Mouse (Mus musculus) bone marrow, adult 2 months (tissue): ENCODE data around the gene Fgfr2.

Experiments used
- CTCF ChIP-seq: fragments of 200-500 bp; IDR thresholded peaks from 2 replicates; pipeline ENCODE4 v1.5.1; 2011; ENCODE audit warnings: low read length, control low read depth; ENCODE audit not compliant: control insufficient read depth, insufficient read depth
- POLR2A ChIP-seq: fragments of 200-500 bp; IDR thresholded peaks from 2 replicates; pipeline ENCODE4 v1.6.1; 2011; ENCODE audit warnings: low read depth, mild to moderate bottlenecking, control low read depth, low read length, borderline replicate concordance; ENCODE audit not compliant: control insufficient read depth

- TF ChIP-seq CTCF (no peak), POLR2A (no peak)
Measured at GRCm38 (mm10) chr7:130597546-130597945, 2525.6 kb downstream of the Fgfr2 start.
